Mouse (Mus musculus): ENCODE data around the gene Defa23.
"Not testable (repeated sequence)": the region's sequence is repeated elsewhere in the genome, so short reads cannot be mapped to it uniquely, and the experiment has no call there.

Defa23 gene

GRCm38 (mm10) chr8:21054747-21055146 is at the start of gene Defa23:
Gene Defa23, plus strand, starts transcription at chr8:21055047.
- DNase-seq = not testable (repeated sequence)

- DNase-seq = no peak
These were observed 48.0 kb upstream of the Defa23 start for GRCm38 (mm10) chr8:21006801-21007200.

GRCm38 (mm10) chr8:21008578-21008977 is 46.3 kb upstream of the Defa23 start:
- not testable (repeated sequence) for DNase-seq

- DNase-seq = not testable (repeated sequence)
These were observed 44.3 kb upstream of the Defa23 start for GRCm38 (mm10) chr8:21010548-21010947.

GRCm38 (mm10) chr8:21025245-21025644 is 29.6 kb upstream of the Defa23 start, which contains the start of gene Defa21:
Gene Defa21, plus strand, starts transcription at chr8:21025545.
- DNase-seq = not testable (repeated sequence)

GRCm38 (mm10) chr8:21064738-21065137 is 9.9 kb downstream of the Defa23 start, which contains the start of gene Defa35:
Gene Defa35, plus strand, starts transcription at chr8:21065038.
- DNase-seq = not testable (repeated sequence)

- not testable (repeated sequence) for DNase-seq
These were observed 29.3 kb downstream of the Defa23 start, which contains the start of gene Defa25 for GRCm38 (mm10) chr8:21084142-21084541. Gene Defa25, plus strand, starts transcription at chr8:21084442.

- peak; percentile 3 for DNase-seq
These were observed 38.3 kb downstream of the Defa23 start for GRCm38 (mm10) chr8:21093106-21093505.

GRCm38 (mm10) chr8:21095950-21096349 is 41.1 kb downstream of the Defa23 start, which contains the start of gene Gm14851:
Gene Gm14851, minus strand, starts transcription at chr8:21096050.
- not testable (repeated sequence) for DNase-seq
